In genomic region chr6:38252139-38252538, GRCm38 (mm10) we compare ENCODE assay signal across 8 mouse cellular contexts. TPM values are rescaled to one million over a fixed set of nuclear protein-coding genes. Genes with fewer than 3 reads are reported as not detected.
A peak's percentile ranks its signal among the peaks of the same experiment; 100 is the strongest.
DNase-seq lines count a peak whose midpoint lies in the region; ATAC-seq and TF ChIP-seq lines count a peak whose summit lies in the region.
"Had no signal": no experiment of that assay in that cellular context is flagged by ENCODE, and none has a peak within 500 bp of the region (broad histone marks: within the 10 kb centered on the region; RNA-seq: fewer than 3 reads in every experiment).

No protein-coding gene starts in this region.

- no peak for TF ChIP-seq CTCF in lung, postnatal 0 days (IDR thresholded peaks at IDR 0.05)
- no peak for TF ChIP-seq CTCF in hindbrain, postnatal 0 days (IDR thresholded peaks at IDR 0.05; ENCODE audit: low read depth)

- H3K4me3 ChIP-seq in lung, postnatal 0 days (ENCODE audit: low read depth, low read length): no peak overlapping the region
- H3K4me3 ChIP-seq in hindbrain, postnatal 0 days (ENCODE audit: low read length): peak overlapping the region; percentile 57
- H3K4me3 ChIP-seq in midbrain, embryonic 10.5 days: peak overlapping the region; percentile 94

- 0 out of 2 replicates have a peak overlapping the region, but pooled peaks have one; percentile 8 for H3K4me2 ChIP-seq in lung, postnatal 0 days (replicated peaks; ENCODE audit: low read depth, low read length)
- peak overlapping the region; percentile 69 for H3K4me2 ChIP-seq in hindbrain, postnatal 0 days (ENCODE audit: low read depth, low read length)

- no peaks in the 10 kb centered on the region for H3K36me3 ChIP-seq in lung, postnatal 0 days (ENCODE audit: insufficient read depth, low read length)
- no peaks in the 10 kb centered on the region for H3K36me3 ChIP-seq in hindbrain, postnatal 0 days (ENCODE audit: insufficient read depth, low read length)
- no peaks in the 10 kb centered on the region for H3K36me3 ChIP-seq in midbrain, embryonic 10.5 days

- no peak for TF ChIP-seq EP300 in lung, postnatal 0 days (IDR thresholded peaks at IDR 0.05)

- H3K27ac ChIP-seq in lung, postnatal 0 days (ENCODE audit: low read length): no peak overlapping the region
- H3K27ac ChIP-seq in hindbrain, postnatal 0 days: peak overlapping the region; percentile 90; the same call in 1 of the 2 replicates
- peak overlapping the region; percentile 98 for H3K27ac ChIP-seq in midbrain, embryonic 10.5 days (replicated peaks)

- DNase-seq in lung, postnatal 0 days (ENCODE audit: low spot score): peak; percentile 16
- DNase-seq in lung, postnatal 36 days: no peak
- no peak for DNase-seq in hindbrain, postnatal 0 days (ENCODE audit: low spot score)
- no peak for DNase-seq in midbrain, embryonic 10.5 days (ENCODE audit: low spot score)
- DNase-seq in thymus, postnatal 10 days (ENCODE audit: low spot score in 2 of 2): no peak
- no peak for DNase-seq in layer of hippocampus, adult 18-20 months (ENCODE audit: low spot score in 2 of 2)
- DNase-seq: heart, adult 11 months had no signal

- no peak overlapping the region for H3K9ac ChIP-seq in lung, postnatal 0 days (replicated peaks; ENCODE audit: low read depth)
- peak overlapping the region; percentile 80 for H3K9ac ChIP-seq in hindbrain, postnatal 0 days (replicated peaks; ENCODE audit: low read length)

- H3K9me3 ChIP-seq in lung, postnatal 0 days (ENCODE audit: low read length): no peaks in the 10 kb centered on the region
- H3K9me3 ChIP-seq in hindbrain, postnatal 0 days (ENCODE audit: low read length): no peaks in the 10 kb centered on the region
- no peaks in the 10 kb centered on the region for H3K9me3 ChIP-seq in midbrain, embryonic 10.5 days (replicated peaks)

- 68% methylated on average over 10 of the region's 10 CpGs for WGBS in lung, postnatal 0 days
- WGBS in hindbrain, postnatal 0 days: 46% methylated on average over 10 of the region's 10 CpGs
- 74% methylated on average over 10 of the region's 10 CpGs for WGBS in midbrain, embryonic 10.5 days

- no peak for ATAC-seq in lung, postnatal 0 days
- ATAC-seq in hindbrain, postnatal 0 days: no peak
- ATAC-seq in monocyte, adult 5-6 weeks (replicated peaks; ENCODE audit: insufficient number of reproducible peaks, low FRiP score, low TSS enrichment, poor library complexity, severe bottlenecking): no peak

- H3K4me1 ChIP-seq in lung, postnatal 0 days (ENCODE audit: insufficient read depth, low read depth, low read length): 0 out of 2 replicates have a peak, but pooled peaks cover 3% of the 10 kb centered on the region
- H3K4me1 ChIP-seq in hindbrain, postnatal 0 days (ENCODE audit: insufficient read depth, low read length): peaks cover 18% of the 10 kb centered on the region
- peaks cover 49% of the 10 kb centered on the region for H3K4me1 ChIP-seq in midbrain, embryonic 10.5 days

- H3K27me3 ChIP-seq in lung, postnatal 0 days (replicated peaks; ENCODE audit: insufficient read depth, low read length): no peaks in the 10 kb centered on the region
- no peaks in the 10 kb centered on the region for H3K27me3 ChIP-seq in hindbrain, postnatal 0 days (ENCODE audit: insufficient read depth, low read length)
- H3K27me3 ChIP-seq in midbrain, embryonic 10.5 days (ENCODE audit: low read depth, poor library complexity, severe bottlenecking): peaks cover 22% of the 10 kb centered on the region

RNA-seq across cellular contexts. Expression of gene D630045J12Rik, which starts 1.7 kb away (rescaled TPM):
- 1.2 and 1.3 TPM in 2 replicates for polyA plus RNA-seq in lung, postnatal 0 days (2015; fragmentation: Nextera tagmentation; extraction: Ambion mirVana)
- 31.9 and 32.0 TPM in 2 replicates for total RNA-seq in hindbrain, postnatal 0 days (2014; rRNA removed)
- 6.4 and 7.6 TPM in 2 replicates for polyA plus RNA-seq in hindbrain, postnatal 0 days (2015; fragmentation: Nextera tagmentation; extraction: Ambion mirVana)
- 5.6 and 7.2 TPM in 2 replicates for polyA plus RNA-seq in midbrain, embryonic 10.5 days (2016; fragmentation: Nextera tagmentation; extraction: Ambion mirVana)
- not detected in 3 replicates for total RNA-seq in monocyte, adult 5-6 weeks (2017)
- total RNA-seq in layer of hippocampus, adult 18-20 months (2021): 10 to 100 TPM; 35.1 to 36.3 TPM

RNA-seq across cellular contexts. Expression of gene Zc3hav1l, which starts 46.9 kb away (rescaled TPM):
- polyA plus RNA-seq in lung, postnatal 0 days (2015; fragmentation: Nextera tagmentation; extraction: Ambion mirVana): 2.1 and 2.6 TPM in 2 replicates
- 6.1 and 7.9 TPM in 2 replicates for total RNA-seq in hindbrain, postnatal 0 days (2014; rRNA removed)
- 2.7 and 2.9 TPM in 2 replicates for polyA plus RNA-seq in hindbrain, postnatal 0 days (2015; fragmentation: Nextera tagmentation; extraction: Ambion mirVana)
- polyA plus RNA-seq in midbrain, embryonic 10.5 days (2016; fragmentation: Nextera tagmentation; extraction: Ambion mirVana): 12.9 and 13.6 TPM in 2 replicates
- total RNA-seq in monocyte, adult 5-6 weeks (2017): 0.68 to 1.5 TPM in 2 of 3 replicates, not detected in the other
- 1 to 10 TPM; 4.5 to 4.6 TPM for total RNA-seq in layer of hippocampus, adult 18-20 months (2021)

Comparison
In these comparisons a context has a peak if more than half of its experiments do, and no peak if none do; other contexts are left out.
1. RNA of gene D630045J12Rik, which starts 1.7 kb away (total RNA-seq): 35.1 to 36.3 TPM in layer of hippocampus, adult 18-20 months and 31.9 to 32.0 TPM in hindbrain, postnatal 0 days; not detected in monocyte, adult 5-6 weeks; every median in the first group is over 10 times any median in the second.